ENCODE assay signal across 9 mouse cellular contexts in the genomic region with DNA sequence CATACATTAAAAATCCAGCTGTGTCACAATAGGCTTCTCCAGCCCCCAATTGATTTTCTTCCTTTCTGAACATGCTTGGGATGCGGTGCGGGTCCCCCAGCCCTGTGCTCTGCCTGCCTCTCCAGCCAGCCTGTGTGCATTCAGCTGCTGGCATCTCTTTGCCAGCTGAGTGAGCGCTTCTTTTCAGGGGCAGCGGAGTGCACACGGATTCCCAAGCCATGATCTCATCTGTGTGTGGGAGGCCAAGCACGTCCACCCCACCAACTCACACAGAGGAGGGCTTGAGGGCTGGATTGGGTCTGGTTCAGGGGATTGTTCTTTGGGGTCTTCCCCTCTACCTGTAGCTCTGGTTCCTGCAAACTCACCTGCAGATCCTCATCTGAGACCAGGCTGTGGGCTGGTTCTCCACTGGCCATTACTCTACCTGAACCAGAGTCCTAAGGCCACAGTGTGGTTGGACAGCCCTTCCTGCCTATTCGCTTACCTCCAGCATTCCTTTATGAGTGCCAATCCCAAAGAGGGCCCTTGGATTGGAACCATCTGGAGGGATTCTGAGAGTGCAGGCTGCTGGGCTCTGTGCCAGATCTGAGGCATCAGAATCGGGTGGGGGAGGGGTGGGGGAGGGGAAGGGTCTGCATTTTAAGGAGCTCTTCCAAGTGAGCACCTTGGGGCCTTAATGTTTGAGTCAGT. TPM values are rescaled to one million over a fixed set of nuclear protein-coding genes. Genes with fewer than 3 reads are reported as not detected.
DNase-seq lines count a peak whose midpoint lies in the region; ATAC-seq and TF ChIP-seq lines count a peak whose summit lies in the region.
"Had no signal": no experiment of that assay in that cellular context is flagged by ENCODE, and none has a peak within 500 bp of the region (broad histone marks: within the 10 kb centered on the region; RNA-seq: fewer than 3 reads in every experiment).

No protein-coding gene starts in this region.

- intact Hi-C loops in left cerebral cortex, adult 2 months (cut with DNase I) = no loop called here

- H3K36me3 ChIP-seq in E14TG2a.4 (ENCODE audit: insufficient read depth, low read length) = no peaks in the 10 kb centered on the region; the same call in 1 of the 2 replicates
- no peaks in the 10 kb centered on the region for H3K36me3 ChIP-seq in forebrain, embryonic 15.5 days
- no peaks in the 10 kb centered on the region for H3K36me3 ChIP-seq in limb, embryonic 15.5 days

- H3K4me1 ChIP-seq in E14TG2a.4 (replicated peaks; ENCODE audit: low read depth, low read length) = peaks cover 83% of the 10 kb centered on the region
- peaks cover 77% of the 10 kb centered on the region for H3K4me1 ChIP-seq in forebrain, embryonic 15.5 days
- H3K4me1 ChIP-seq in limb, embryonic 15.5 days = peaks cover 39% of the 10 kb centered on the region

- 7% methylated on average over 8 of the region's 8 CpGs for WGBS in forebrain, embryonic 15.5 days
- 34% methylated on average over 8 of the region's 8 CpGs for WGBS in limb, embryonic 15.5 days

- H3K4me3 ChIP-seq in E14TG2a.4 (replicated peaks; ENCODE audit: low read length) = peak overlapping the region; percentile 13
- H3K4me3 ChIP-seq in forebrain, embryonic 15.5 days = no peak overlapping the region
- no peak overlapping the region for H3K4me3 ChIP-seq in limb, embryonic 15.5 days
- H3K4me3 ChIP-seq in left cerebral cortex, adult 2 months = no peak overlapping the region

- ATAC-seq in forebrain, embryonic 15.5 days (replicated peaks) = peak; percentile 69
- ATAC-seq in limb, embryonic 15.5 days (ENCODE audit: insufficient number of reproducible peaks, low FRiP score, low TSS enrichment, low read depth) = 0 out of 2 replicates have a peak, but pooled peaks have one; percentile 20
- ATAC-seq in monocyte, adult 5-6 weeks (replicated peaks; ENCODE audit: insufficient number of reproducible peaks, low FRiP score, low TSS enrichment, poor library complexity, severe bottlenecking) = no peak

- peak overlapping the region; percentile 86 for H3K27ac ChIP-seq in forebrain, embryonic 15.5 days (replicated peaks)
- H3K27ac ChIP-seq in limb, embryonic 15.5 days = no peak overlapping the region; the same call in 1 of the 2 replicates
- no peak overlapping the region for H3K27ac ChIP-seq in left cerebral cortex, adult 2 months

- H3K9ac ChIP-seq in forebrain, embryonic 15.5 days (replicated peaks) = no peak overlapping the region
- no peak overlapping the region for H3K9ac ChIP-seq in limb, embryonic 15.5 days

- peaks cover 18% of the 10 kb centered on the region for H3K27me3 ChIP-seq in E14TG2a.4 (ENCODE audit: insufficient read depth, low read length)
- no peaks in the 10 kb centered on the region for H3K27me3 ChIP-seq in forebrain, embryonic 15.5 days
- H3K27me3 ChIP-seq in limb, embryonic 15.5 days = no peaks in the 10 kb centered on the region

- 0 out of 2 replicates have a peak, but pooled peaks have one; percentile 1 for TF ChIP-seq CTCF in E14TG2a.4 (conservative IDR thresholded peaks at IDR 0.05; ENCODE audit: low read length)
- no peak for TF ChIP-seq CTCF in left cerebral cortex, adult 2 months (IDR thresholded peaks at IDR 0.05)

- H3K4me2 ChIP-seq in forebrain, embryonic 15.5 days (replicated peaks) = 0 out of 2 replicates have a peak overlapping the region, but pooled peaks have one; percentile 10
- H3K4me2 ChIP-seq in limb, embryonic 15.5 days = no peak overlapping the region

- no peaks in the 10 kb centered on the region for H3K9me3 ChIP-seq in E14TG2a.4 (ENCODE audit: low read length)
- H3K9me3 ChIP-seq in forebrain, embryonic 15.5 days = no peaks in the 10 kb centered on the region
- no peaks in the 10 kb centered on the region for H3K9me3 ChIP-seq in limb, embryonic 15.5 days

- DNase-seq in R1 (ENCODE audit: low read depth, low spot score) = peak; percentile 40
- DNase-seq in thymus, postnatal 36 days = no peak
- DNase-seq in left cerebral cortex, adult 2 months (ENCODE audit: extremely low spot score in 1 of 2, low spot score in 2 of 2) = no peak
- DNase-seq in B cell, adult 2 months = no peak
- DNase-seq: thymus, postnatal 25 days had no signal

RNA-seq across cellular contexts. Expression of a gene that starts 55.9 kb away (rescaled TPM):
- polyA plus RNA-seq in forebrain, embryonic 15.5 days (2015; fragmentation: Nextera tagmentation; extraction: Ambion mirVana) = 31.5 and 34.0 TPM in 2 replicates
- 4.5 and 5.0 TPM in 2 replicates for polyA plus RNA-seq in limb, embryonic 15.5 days (2015; fragmentation: Nextera tagmentation; extraction: Ambion mirVana)
- total RNA-seq in monocyte, adult 5-6 weeks (2017) = not detected in 3 replicates
- 10 to 100 TPM; 13.2 to 17.5 TPM for total RNA-seq in left cerebral cortex, adult 2 months (2021)

Comparison
In these comparisons a context has a peak if more than half of its experiments do, and no peak if none do; other contexts are left out.
1. RNA of a gene that starts 55.9 kb away (total RNA-seq): 13.2 to 17.5 TPM in left cerebral cortex, adult 2 months; not detected in monocyte, adult 5-6 weeks; every median in the first group is over 10 times any median in the second.